Mouse (Mus musculus) limb, embryonic 11.5 days (tissue): Measurements from ENCODE around the gene Gnaz. TPM values are rescaled to one million over a fixed set of nuclear protein-coding genes. Genes with fewer than 3 reads are reported as not detected.

Experiments used
- ATAC-seq: fragments of 200-750 bp; cut with Nextera tagmentation; 2 replicates; pipeline ENCODE4 v1.8.0; 2017; ENCODE audit warnings: low read depth; ENCODE audit not compliant: insufficient number of reproducible peaks, low FRiP score, low TSS enrichment
- DNase-seq: peaks from one replicate; pipeline ENCODE4 v3.0.0-alpha.2; 2015; ENCODE audit warnings: low spot score
- H3K27ac ChIP-seq: fragments of 300-500 bp; sonication (generic); replicated peaks from 2 replicates; pipeline ENCODE4 v1.5.1; 2014; ENCODE audit warnings: low read depth, mild to moderate bottlenecking, low read length
- H3K27me3 ChIP-seq: fragments of 300-500 bp; sonication (generic); 2 replicates; pipeline ENCODE4 v1.6.1; 2014; ENCODE audit warnings: mild to moderate bottlenecking, low read length, mixed read lengths; ENCODE audit not compliant: control insufficient read depth, insufficient read depth
- H3K36me3 ChIP-seq: fragments of 300-500 bp; sonication (generic); 2 replicates; pipeline ENCODE4 v1.6.1; 2014; ENCODE audit warnings: mild to moderate bottlenecking, low read length, moderate library complexity, mixed read lengths; ENCODE audit not compliant: control insufficient read depth, insufficient read depth
- H3K4me1 ChIP-seq: fragments of 300-500 bp; sonication (generic); 2 replicates; pipeline ENCODE4 v1.6.1; 2014; ENCODE audit warnings: low read length, mixed read lengths; ENCODE audit not compliant: control insufficient read depth, insufficient read depth
- H3K4me2 ChIP-seq: fragments of 300-500 bp; sonication (generic); 2 replicates; pipeline ENCODE4 v1.6.1; 2014; ENCODE audit warnings: low read depth, mild to moderate bottlenecking, moderate library complexity; ENCODE audit not compliant: severe bottlenecking
- H3K4me3 ChIP-seq: fragments of 300-500 bp; sonication (generic); 2 replicates; pipeline ENCODE4 v1.5.1; 2014; ENCODE audit warnings: low read depth, low read length
- H3K9ac ChIP-seq: fragments of 300-500 bp; sonication (generic); 2 replicates; pipeline ENCODE4 v1.6.1; 2014; ENCODE audit warnings: mild to moderate bottlenecking, low read length
- H3K9me3 ChIP-seq: fragments of 300-500 bp; sonication (generic); 2 replicates; pipeline ENCODE4 v1.6.1; 2016; ENCODE audit warnings: low read length; ENCODE audit not compliant: control insufficient read depth
- WGBS: fragments of 180-500 bp; shearing (Covaris S2); extraction: QIAGEN DNeasy Blood & Tissue Kit; methylation state at CpG from one replicate; pipeline ENCODE4 v1.1.7; 2014; 5-methylcytosine and 5-hydroxymethylcytosine counted together
- polyA plus RNA-seq: library from polyadenylated mRNA; unstranded; fragments of >200 nt; fragmentation: Nextera tagmentation; extraction: Ambion mirVana; gene quantifications from 2 replicates; pipeline ENCODE4 v1.2.1, GENCODE M21; 2014

The Gnaz gene
- polyA plus RNA-seq, 1 experiment from 2014 or later: 3.1 TPM

DNA sequence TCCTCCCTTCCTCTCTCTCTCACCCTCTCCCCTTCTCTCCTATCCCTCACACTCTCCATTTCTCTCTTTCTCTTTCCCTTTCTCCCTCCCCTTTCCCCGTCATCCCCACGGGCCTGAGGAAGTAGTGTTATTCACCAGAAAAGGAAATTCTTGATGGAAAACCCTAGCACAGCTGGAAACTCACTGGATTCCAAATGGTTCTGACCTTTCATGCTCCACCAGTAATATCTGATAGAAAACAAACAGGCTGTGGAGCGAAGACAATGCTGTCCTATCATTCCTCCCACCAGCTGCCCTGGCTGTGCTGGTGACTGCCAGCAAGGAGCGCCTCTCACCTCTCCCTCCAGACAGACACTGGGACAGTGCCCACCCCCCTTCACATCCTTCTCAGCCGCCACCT, 27.9 kb downstream of the Gnaz start:
- ATAC-seq: no peak
- no peak for DNase-seq
- H3K4me2 ChIP-seq: 0 out of 2 replicates have a peak overlapping the region, but pooled peaks have one; percentile 20
- H3K9me3 ChIP-seq: peaks cover 3% of the 10 kb centered on the region; the same call in 1 of the 2 replicates
- H3K4me1 ChIP-seq: no peaks in the 10 kb centered on the region; the same call in 1 of the 2 replicates
- H3K36me3 ChIP-seq: no peaks in the 10 kb centered on the region
- H3K27me3 ChIP-seq: no peaks in the 10 kb centered on the region
- H3K4me3 ChIP-seq: no peak overlapping the region
- 19% methylated on average over 5 of the region's 5 CpGs for WGBS
- H3K9ac ChIP-seq: no peak overlapping the region
- H3K27ac ChIP-seq: no peak overlapping the region

DNA sequence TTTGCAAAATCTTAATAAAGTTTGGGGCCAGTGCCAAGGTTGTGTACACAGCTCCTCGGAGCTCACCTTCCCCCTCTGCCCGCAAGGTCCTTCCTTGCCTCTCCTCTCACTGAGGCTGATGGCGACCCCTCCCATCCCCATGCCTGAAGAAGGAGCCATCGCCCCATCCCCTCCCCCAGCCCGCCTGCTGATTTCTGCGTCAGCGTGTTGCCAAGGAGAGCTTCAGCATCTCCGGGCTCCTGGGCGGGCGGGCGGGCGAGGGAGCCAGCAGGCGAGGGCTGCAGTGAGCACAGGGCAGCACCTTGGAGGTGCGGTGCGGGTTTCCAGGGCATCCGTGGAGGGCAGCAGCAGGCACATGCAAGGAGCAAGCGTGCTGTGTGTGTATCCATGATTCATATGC, 28.4 kb downstream of the Gnaz start:
- 1% methylated on average over 17 of the region's 17 CpGs for WGBS
- H3K27me3 ChIP-seq: no peaks in the 10 kb centered on the region
- H3K4me3 ChIP-seq: no peak overlapping the region
- H3K4me1 ChIP-seq: peaks cover 2% of the 10 kb centered on the region; the same call in 1 of the 2 replicates
- H3K27ac ChIP-seq: no peak overlapping the region
- H3K36me3 ChIP-seq: no peaks in the 10 kb centered on the region
- H3K9ac ChIP-seq: no peak overlapping the region
- peak overlapping the region; percentile 20 for H3K4me2 ChIP-seq
- DNase-seq: peak; percentile 62
- no peak; the same call in 1 of the 2 replicates for ATAC-seq
- H3K9me3 ChIP-seq: peaks cover 3% of the 10 kb centered on the region; the same call in 1 of the 2 replicates

GRCm38 (mm10) chr10:75001391-75001790, 34.4 kb downstream of the Gnaz start:
- DNase-seq (no peak), ATAC-seq (no peak)
- 91% methylated on average over 8 of the region's 8 CpGs for WGBS
- H3K9ac ChIP-seq: no peak overlapping the region
- H3K4me2 ChIP-seq: no peak overlapping the region
- 0 out of 2 replicates have a peak, but pooled peaks cover 2% of the 10 kb centered on the region for H3K4me1 ChIP-seq
- no peaks in the 10 kb centered on the region for H3K36me3 ChIP-seq
- H3K9me3 ChIP-seq: no peaks in the 10 kb centered on the region
- H3K4me3 ChIP-seq: no peak overlapping the region
- no peaks in the 10 kb centered on the region for H3K27me3 ChIP-seq
- no peak overlapping the region for H3K27ac ChIP-seq

DNA sequence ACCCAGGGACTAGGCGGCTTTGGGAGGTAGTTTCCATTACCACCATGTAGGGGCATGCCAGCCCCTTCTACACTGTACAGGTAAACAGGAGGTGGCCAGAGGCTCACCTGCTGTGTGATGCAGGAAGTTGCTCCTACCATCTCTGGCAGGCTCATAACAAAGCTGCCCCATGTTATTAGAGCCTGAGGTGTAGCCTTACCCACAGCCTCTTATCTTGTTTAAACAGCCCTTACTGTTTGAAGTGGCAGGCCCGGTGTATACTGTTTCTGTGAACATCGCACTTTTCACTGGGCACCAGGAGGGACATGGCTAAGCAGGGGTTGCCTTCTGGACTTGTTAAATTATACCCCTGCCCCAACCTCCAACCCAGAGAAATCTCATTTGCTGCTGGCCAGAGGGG, 37.1 kb downstream of the Gnaz start:
- no peak overlapping the region for H3K27ac ChIP-seq
- no peak for DNase-seq
- H3K27me3 ChIP-seq: no peaks in the 10 kb centered on the region
- no peak for ATAC-seq
- H3K9me3 ChIP-seq: no peaks in the 10 kb centered on the region
- 0 out of 2 replicates have a peak, but pooled peaks cover 2% of the 10 kb centered on the region for H3K4me1 ChIP-seq
- no peak overlapping the region for H3K4me3 ChIP-seq
- no peaks in the 10 kb centered on the region for H3K36me3 ChIP-seq
- WGBS: 60% methylated on average over 3 of the region's 3 CpGs
- H3K9ac ChIP-seq: no peak overlapping the region
- H3K4me2 ChIP-seq: no peak overlapping the region

- 59% methylated on average over 8 of the region's 8 CpGs for WGBS
- H3K27me3 ChIP-seq: no peaks in the 10 kb centered on the region
- no peak overlapping the region for H3K4me2 ChIP-seq
- ATAC-seq (no peak), DNase-seq (no peak)
- no peaks in the 10 kb centered on the region for H3K4me1 ChIP-seq
- no peak overlapping the region for H3K27ac ChIP-seq
- no peak overlapping the region for H3K4me3 ChIP-seq
- no peak overlapping the region for H3K9ac ChIP-seq
- H3K9me3 ChIP-seq: no peaks in the 10 kb centered on the region
- H3K36me3 ChIP-seq: no peaks in the 10 kb centered on the region
These were observed 40.1 kb downstream of the Gnaz start for GRCm38 (mm10) chr10:75006889-75007662.

DNA sequence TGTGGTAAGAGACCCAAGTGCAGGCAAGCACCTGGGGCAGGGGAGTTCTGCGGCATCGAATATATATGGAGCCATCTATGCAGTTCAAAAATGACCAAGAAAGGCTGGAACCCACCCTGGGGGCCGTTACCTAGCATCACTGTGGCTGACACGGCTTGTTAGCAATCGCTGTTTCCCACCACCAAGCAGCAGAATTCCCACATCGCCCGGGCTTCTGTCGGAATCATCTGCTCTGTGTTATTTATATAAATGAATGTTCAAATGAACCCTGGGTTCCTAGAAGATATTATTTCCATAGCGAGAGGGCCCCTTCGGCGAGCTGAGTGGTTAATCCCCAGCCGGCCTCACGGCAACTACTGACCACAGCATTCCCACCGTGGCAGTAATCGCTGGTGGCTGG, 43.7 kb downstream of the Gnaz start:
- H3K27ac ChIP-seq: no peak overlapping the region
- 96% methylated on average over 15 of the region's 15 CpGs for WGBS
- no peak overlapping the region for H3K9ac ChIP-seq
- no peaks in the 10 kb centered on the region for H3K27me3 ChIP-seq
- no peak overlapping the region for H3K4me3 ChIP-seq
- no peak overlapping the region for H3K4me2 ChIP-seq
- no peaks in the 10 kb centered on the region for H3K4me1 ChIP-seq
- no peaks in the 10 kb centered on the region for H3K36me3 ChIP-seq
- ATAC-seq (no peak), DNase-seq (no peak)
- H3K9me3 ChIP-seq: no peaks in the 10 kb centered on the region

DNA sequence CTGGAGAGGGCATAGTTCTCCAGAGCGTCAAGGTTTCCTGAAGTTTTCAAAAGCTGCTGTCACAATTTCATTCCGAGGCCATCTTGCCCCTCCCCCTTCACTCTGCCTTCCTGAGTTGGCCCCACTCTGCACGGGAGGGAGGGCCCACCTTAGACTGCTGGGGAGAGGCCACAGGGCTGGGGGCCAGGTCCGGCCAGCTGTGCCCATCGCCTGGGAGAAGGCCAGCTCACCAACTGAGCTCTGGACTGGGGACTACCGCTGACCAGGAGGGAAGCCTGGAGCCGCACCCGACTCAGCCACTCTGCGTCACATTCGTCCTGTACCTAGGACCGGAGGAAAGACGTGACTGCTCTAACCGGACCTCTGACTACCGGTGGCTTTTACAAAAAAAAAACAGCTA, 48.5 kb downstream of the Gnaz start:
- H3K4me3 ChIP-seq: no peak overlapping the region
- no peaks in the 10 kb centered on the region for H3K4me1 ChIP-seq
- H3K36me3 ChIP-seq: no peaks in the 10 kb centered on the region
- no peak overlapping the region for H3K9ac ChIP-seq
- no peak overlapping the region for H3K27ac ChIP-seq
- H3K9me3 ChIP-seq: no peaks in the 10 kb centered on the region
- H3K27me3 ChIP-seq: no peaks in the 10 kb centered on the region
- H3K4me2 ChIP-seq: no peak overlapping the region
- DNase-seq (no peak), ATAC-seq (no peak)
- WGBS: 72% methylated on average over 14 of the region's 14 CpGs

- no peak for ATAC-seq
- Histone ChIP-seq H3K27ac (no peak overlapping the region), H3K4me2 (no peak overlapping the region), H3K9ac (no peak overlapping the region), H3K4me1 (no peaks in the 10 kb centered on the region), H3K4me3 (no peak overlapping the region), H3K36me3 (no peaks in the 10 kb centered on the region), H3K9me3 (no peaks in the 10 kb centered on the region), H3K27me3 (no peaks in the 10 kb centered on the region)
- 85% methylated on average over 4 of the region's 4 CpGs for WGBS
- no peak for DNase-seq
These were observed 49.5 kb downstream of the Gnaz start for GRCm38 (mm10) chr10:75016481-75016880.
